Mouse (Mus musculus) layer of hippocampus, postnatal 36 days (tissue): Measurements from ENCODE around the gene Ankrd13d. TPM values are rescaled to one million over a fixed set of nuclear protein-coding genes. Genes with fewer than 3 reads are reported as not detected.

Experiments used
- DNase-seq, 2 experiments: peaks; one replicate each; pipeline ENCODE4 v3.0.0; 2022
- total RNA-seq, 2 experiments: library from RNA; stranded (reverse); gene quantifications; 2 replicates each; pipeline ENCODE4 v1.2.3; 2021

Ankrd13d gene
- total RNA-seq, 2 experiments from 2014 or later: 65.2 to 66.9 TPM

GRCm38 (mm10) chr19:4300852-4301734 is 18.2 kb upstream of the Ankrd13d start:
- no peak for DNase-seq

- DNase-seq: no peak
Observed at GRCm38 (mm10) chr19:4300271-4300704, 17.4 kb upstream of the Ankrd13d start.

- no peak for DNase-seq
Observed at GRCm38 (mm10) chr19:4299574-4300270, 16.8 kb upstream of the Ankrd13d start.

GRCm38 (mm10) chr19:4299126-4299525 is 16.2 kb upstream of the Ankrd13d start:
- DNase-seq: no peak

- no peak for DNase-seq
Observed at GRCm38 (mm10) chr19:4298322-4299121, 15.6 kb upstream of the Ankrd13d start.

- no peak for DNase-seq
Observed at GRCm38 (mm10) chr19:4297851-4298250, 14.9 kb upstream of the Ankrd13d start.

- DNase-seq: no peak
Observed at GRCm38 (mm10) chr19:4296611-4297010, 13.7 kb upstream of the Ankrd13d start.

GRCm38 (mm10) chr19:4295391-4295790 is 12.5 kb upstream of the Ankrd13d start:
- DNase-seq: no peak

GRCm38 (mm10) chr19:4294381-4295097 is 11.6 kb upstream of the Ankrd13d start:
- DNase-seq: no peak

GRCm38 (mm10) chr19:4291161-4291560 is 8.2 kb upstream of the Ankrd13d start:
- DNase-seq: no peak

GRCm38 (mm10) chr19:4290749-4291148 is 7.8 kb upstream of the Ankrd13d start:
- DNase-seq: no peak

- DNase-seq: no peak
Observed at GRCm38 (mm10) chr19:4283653-4284052, 716 bp upstream of the Ankrd13d start.

- no peak for DNase-seq
Observed at GRCm38 (mm10) chr19:4280425-4280824, 2.5 kb downstream of the Ankrd13d start.

GRCm38 (mm10) chr19:4279487-4279886 is 3.5 kb downstream of the Ankrd13d start:
- no peak for DNase-seq

- no peak for DNase-seq
Observed at GRCm38 (mm10) chr19:4270972-4271371, 12.0 kb downstream of the Ankrd13d start.

- DNase-seq: no peak
Observed at GRCm38 (mm10) chr19:4270187-4270586, 12.8 kb downstream of the Ankrd13d start.

GRCm38 (mm10) chr19:4268566-4269361 is 14.2 kb downstream of the Ankrd13d start, which contains the start of gene Ssh3:
TSS of gene Ssh3 (minus strand) at chr19:4269180.
- peak; percentile 60 to 65 for DNase-seq

- no peak for DNase-seq
Observed at GRCm38 (mm10) chr19:4265956-4266355, 17.0 kb downstream of the Ankrd13d start.

GRCm38 (mm10) chr19:4264171-4264780 is 18.7 kb downstream of the Ankrd13d start:
- no peak for DNase-seq

- no peak for DNase-seq
Observed at GRCm38 (mm10) chr19:4263702-4264101, 19.2 kb downstream of the Ankrd13d start.

- DNase-seq: no peak
Observed at GRCm38 (mm10) chr19:4262756-4263155, 20.2 kb downstream of the Ankrd13d start.
